Mouse (Mus musculus) myocyte (in vitro differentiated cells): ENCODE results near the gene 4932415D10Rik.
A peak's percentile ranks its signal among the peaks of the same experiment; 100 is the strongest.

Source experiments
- CEBPB ChIP-seq: IDR thresholded peaks from 2 replicates; pipeline ENCODE4 v1.6.1; 2011; ENCODE audit warnings: mild to moderate bottlenecking, moderate library complexity; ENCODE audit not compliant: poor library complexity, insufficient read depth, severe bottlenecking
- MAX ChIP-seq: IDR thresholded peaks from one replicate; pipeline ENCODE4 v1.6.1; 2011; ENCODE audit warnings: low read depth, mild to moderate bottlenecking, control low read depth
- MYOD1 ChIP-seq, 3 experiments: IDR thresholded peaks; one replicate each; pipeline ENCODE4 v1.6.1; 2011; ENCODE audit warnings: control low read depth in 2 of 3, low read depth in 2 of 3, mild to moderate bottlenecking in 2 of 3, moderate library complexity in 1 of 3; ENCODE audit not compliant: insufficient read length in 2 of 3, control insufficient read depth in 1 of 3
- POLR2A ChIP-seq: IDR thresholded peaks from one replicate; pipeline ENCODE4 v1.6.1; 2011; ENCODE audit warnings: low read depth, mild to moderate bottlenecking, control low read depth, moderate library complexity; ENCODE audit not compliant: insufficient read length
- POLR2AphosphoS2 ChIP-seq: IDR thresholded peaks from one replicate; pipeline ENCODE4 v1.6.1; 2011; ENCODE audit warnings: low read depth, control low read depth; ENCODE audit not compliant: insufficient read length
- REST ChIP-seq: IDR thresholded peaks from one replicate; pipeline ENCODE4 v1.6.1; 2011; ENCODE audit warnings: mild to moderate bottlenecking, control low read depth, moderate library complexity; ENCODE audit not compliant: insufficient read depth, insufficient read length
- TCF12 ChIP-seq: IDR thresholded peaks from one replicate; pipeline ENCODE4 v1.6.1; 2011; ENCODE audit warnings: mild to moderate bottlenecking, control low read depth; ENCODE audit not compliant: poor library complexity, insufficient read depth, severe bottlenecking
- TCF3 ChIP-seq: IDR thresholded peaks from one replicate; pipeline ENCODE4 v1.6.1; 2011; ENCODE audit warnings: low read depth, control low read depth; ENCODE audit not compliant: insufficient read length
- USF1 ChIP-seq: IDR thresholded peaks from one replicate; pipeline ENCODE4 v1.6.1; 2011; ENCODE audit warnings: low read depth, mild to moderate bottlenecking, control low read depth, moderate library complexity

DNA sequence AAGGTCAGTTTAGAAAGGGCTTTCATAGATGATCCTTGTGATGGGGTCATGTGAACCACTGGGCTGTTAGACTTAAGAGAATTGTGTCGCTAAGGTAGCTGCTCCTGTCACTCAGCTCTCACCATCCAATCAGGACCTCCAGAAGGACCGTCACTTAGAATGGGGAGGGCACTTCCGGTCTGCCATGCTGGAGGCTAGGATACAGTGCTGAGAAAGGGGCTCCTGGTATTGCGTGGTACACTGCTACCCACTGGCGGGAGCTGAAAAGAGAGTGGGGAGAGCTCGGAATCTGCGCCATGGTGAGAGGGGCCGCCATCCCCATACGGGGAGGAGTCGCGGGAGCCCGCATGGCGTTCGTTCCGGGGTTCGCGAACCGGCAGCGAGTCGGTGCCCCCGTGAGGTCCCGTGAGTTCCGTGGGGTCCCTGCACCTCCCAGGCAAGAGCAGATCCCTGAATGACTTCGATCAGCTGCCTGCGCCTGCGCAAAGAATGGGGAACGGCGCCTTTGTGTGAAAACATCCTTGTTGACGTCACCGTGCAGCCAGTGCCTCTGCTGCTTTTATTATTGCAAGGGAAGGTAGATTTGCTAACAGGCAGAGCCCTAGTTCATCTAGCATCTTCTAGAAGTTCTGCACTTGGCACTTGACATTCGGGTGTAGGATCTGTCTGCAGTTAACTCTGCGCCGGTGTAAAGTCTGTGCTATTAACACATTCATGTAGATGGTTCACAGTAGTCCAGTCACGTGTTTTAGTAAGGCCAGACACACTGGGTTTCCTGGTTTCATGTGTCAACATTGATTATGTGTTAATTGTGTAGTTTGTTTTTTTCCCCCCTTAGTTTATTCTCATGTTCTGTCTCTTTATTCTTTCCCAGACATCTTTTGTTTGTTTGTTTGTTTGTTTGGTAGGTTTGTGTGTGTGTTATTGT, 38.0 kb upstream of the 4932415D10Rik start, which contains the start of gene Gm4924:
- TF ChIP-seq POLR2A, result peak; percentile 72
- TF ChIP-seq USF1, result peak; percentile 87
- no peak for TF ChIP-seq TCF12
- peak; percentile 71 for TF ChIP-seq POLR2AphosphoS2
- no peak for TF ChIP-seq TCF3
- TF ChIP-seq CEBPB, result no peak
- peak; percentile 19 for TF ChIP-seq MAX
- no peak for TF ChIP-seq REST
- peak in 1 of 3 experiments; percentile 51 for TF ChIP-seq MYOD1 (IDR thresholded peaks at IDR 0.05; ENCODE audit: control insufficient read depth in 1 of 3, insufficient read length in 2 of 3, low read depth in 2 of 3)
